Mouse (Mus musculus): Measurements from ENCODE around the gene Scube2.

- TF ChIP-seq POLR2A (IDR thresholded peaks at IDR 0.05; ENCODE audit: insufficient read depth, low read depth, low read length) = no peak
- TF ChIP-seq CTCF (IDR thresholded peaks at IDR 0.05) = no peak
- TF ChIP-seq EP300 (IDR thresholded peaks at IDR 0.05; ENCODE audit: insufficient read depth, low read depth, low read length) = no peak
These were observed 30.6 kb downstream of the Scube2 start for GRCm38 (mm10) chr7:109834894-109835293.

All from heart, adult 2 months (tissue).